Mouse (Mus musculus) gastrocnemius, adult 8-10 months (tissue): ENCODE data around the gene Epb41l2. TPM values are rescaled to one million over a fixed set of nuclear protein-coding genes. Genes with fewer than 3 reads are reported as not detected.

Source experiments
- DNase-seq, 2 experiments: peaks; one replicate each; pipeline ENCODE4 v3.0.0; 2022; ENCODE audit warnings: low spot score in 2 of 2
- total RNA-seq, 4 experiments: library from RNA; stranded (reverse); gene quantifications; 2 replicates each; pipeline ENCODE4 v1.2.4; 2022

Gene Epb41l2
- total RNA-seq, 4 experiments from 2014 or later: 15.7 to 26.6 (median 22.7) TPM

- no peak for DNase-seq
These were observed 123.2 kb downstream of the Epb41l2 start for GRCm38 (mm10) chr10:25482791-25483190.

GRCm38 (mm10) chr10:25488456-25488855 is 128.9 kb downstream of the Epb41l2 start:
- DNase-seq: peak; percentile 35 to 40

- DNase-seq: no peak
These were observed 139.9 kb downstream of the Epb41l2 start for GRCm38 (mm10) chr10:25499323-25500071.

GRCm38 (mm10) chr10:25503250-25503649 is 143.7 kb downstream of the Epb41l2 start:
- no peak for DNase-seq

DNA sequence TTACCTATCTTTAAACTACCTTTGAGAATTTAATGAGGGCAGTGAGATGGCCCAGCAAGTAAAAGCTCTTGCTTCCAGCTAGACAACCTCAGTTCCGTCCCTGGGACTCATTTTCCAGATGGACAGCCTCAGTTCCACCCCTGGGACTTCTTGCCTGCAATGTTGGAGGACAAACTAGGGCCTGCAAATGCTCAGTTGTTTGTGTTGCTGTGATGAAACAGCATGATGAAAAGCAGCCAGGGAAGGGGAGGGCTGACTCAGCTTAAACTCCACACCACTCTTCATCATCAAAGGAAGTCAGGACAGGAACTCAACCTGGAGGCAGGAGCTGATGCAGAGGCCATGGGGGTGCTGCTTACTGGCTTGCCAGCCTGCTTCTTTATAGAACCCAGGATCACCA is 154.2 kb downstream of the Epb41l2 start:
- no peak for DNase-seq

DNA sequence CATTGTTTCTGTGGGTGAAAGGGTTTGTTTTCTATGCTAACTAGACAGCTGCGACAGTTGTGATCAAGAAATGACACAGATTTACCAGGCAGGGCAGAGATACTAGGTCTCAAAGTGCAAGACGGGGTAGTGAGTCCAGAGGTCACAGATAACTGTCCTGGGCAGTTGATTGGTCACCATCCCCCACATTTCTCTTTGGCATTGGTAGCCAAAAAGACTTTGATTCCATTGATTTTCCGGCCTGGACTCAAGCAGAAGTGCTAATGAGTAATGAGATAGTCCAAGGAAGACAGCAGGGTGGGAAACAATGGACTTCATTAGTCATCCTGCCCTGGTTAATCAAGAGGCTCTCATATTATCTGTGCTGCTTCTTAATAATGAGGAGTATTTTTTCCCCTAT is 160.4 kb downstream of the Epb41l2 start:
- no peak for DNase-seq

GRCm38 (mm10) chr10:25520428-25520827 is 160.8 kb downstream of the Epb41l2 start:
- DNase-seq: no peak

DNA sequence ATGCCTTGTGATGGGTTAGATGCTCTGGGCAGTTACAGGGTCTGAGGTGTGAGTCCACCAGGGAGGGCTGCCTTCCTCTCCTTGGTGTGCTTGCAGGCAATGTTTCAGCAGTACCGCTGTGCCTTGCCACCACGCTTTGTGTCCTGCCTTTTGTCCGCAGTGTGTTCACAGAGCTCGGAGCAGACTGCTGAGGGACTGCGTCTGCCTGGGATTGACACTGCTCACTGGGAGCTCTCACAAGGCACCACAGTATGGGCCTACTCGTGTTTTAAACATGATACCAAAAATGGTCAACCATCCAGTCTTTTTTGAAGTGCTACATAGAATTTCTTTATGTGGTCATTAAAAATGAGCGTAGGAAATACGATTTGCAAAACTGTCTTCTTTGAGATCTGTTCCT is 164.1 kb downstream of the Epb41l2 start:
- no peak for DNase-seq

DNA sequence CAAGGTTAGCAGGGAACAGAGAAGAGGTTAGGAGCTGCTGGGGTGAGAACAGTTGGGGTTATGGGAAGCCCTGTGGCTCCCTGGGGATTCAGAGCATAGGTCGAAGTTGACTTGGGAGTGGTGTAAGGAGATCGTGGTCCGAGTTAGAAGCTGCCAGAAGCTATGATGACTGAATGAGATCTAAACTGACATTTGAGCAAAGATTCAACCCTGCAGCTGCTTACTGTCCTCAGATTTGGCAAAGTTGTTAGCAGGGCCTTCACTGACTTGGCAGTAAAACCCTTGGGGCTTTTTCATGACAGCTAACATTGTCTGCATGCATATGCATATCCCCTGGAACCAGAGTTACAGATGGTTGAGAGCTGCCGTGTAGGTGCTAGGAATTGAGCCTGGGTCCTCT is 166.6 kb downstream of the Epb41l2 start:
- DNase-seq: no peak

- DNase-seq: no peak
These were observed 167.0 kb downstream of the Epb41l2 start for GRCm38 (mm10) chr10:25526622-25527021.

DNA sequence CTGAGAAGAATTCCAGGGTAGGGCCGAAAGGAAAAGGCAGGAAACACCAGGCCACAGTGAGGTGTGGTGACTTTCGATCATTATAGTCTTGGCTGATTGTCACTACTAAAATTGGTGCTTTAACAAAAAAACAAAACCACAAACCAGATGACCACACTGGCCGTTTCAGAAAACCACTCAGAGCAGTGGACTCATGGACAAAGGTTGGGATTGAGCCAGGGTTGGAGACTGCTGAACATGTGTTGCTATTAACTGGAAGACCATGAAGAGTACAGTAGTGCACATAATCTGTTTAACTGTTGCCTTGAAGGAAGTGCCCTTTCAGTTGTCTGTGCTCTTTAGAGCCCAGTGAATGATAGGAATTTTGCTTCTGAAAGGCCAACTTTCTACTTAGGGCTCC is 167.5 kb downstream of the Epb41l2 start:
- peak in 1 of 2 experiments; percentile 6 for DNase-seq

DNA sequence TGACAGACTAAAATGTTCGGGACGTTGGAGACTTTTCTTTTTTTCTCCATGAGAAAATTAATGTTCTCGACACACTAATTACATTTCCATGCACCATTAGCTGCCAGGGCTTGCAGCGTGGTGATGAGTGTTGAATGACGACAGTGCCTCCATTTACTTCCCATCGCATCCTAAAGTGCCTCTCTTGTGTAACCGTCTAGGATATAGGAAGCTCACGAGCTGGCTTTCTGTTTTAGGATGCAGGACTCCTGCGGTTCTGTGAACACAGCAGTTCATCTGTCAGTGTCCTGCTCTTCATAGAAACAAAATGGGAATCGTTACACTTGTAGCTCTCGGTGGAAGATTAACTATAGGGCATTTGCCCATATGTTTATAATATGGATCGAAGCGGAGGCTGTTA is 171.7 kb downstream of the Epb41l2 start:
- DNase-seq: no peak

DNA sequence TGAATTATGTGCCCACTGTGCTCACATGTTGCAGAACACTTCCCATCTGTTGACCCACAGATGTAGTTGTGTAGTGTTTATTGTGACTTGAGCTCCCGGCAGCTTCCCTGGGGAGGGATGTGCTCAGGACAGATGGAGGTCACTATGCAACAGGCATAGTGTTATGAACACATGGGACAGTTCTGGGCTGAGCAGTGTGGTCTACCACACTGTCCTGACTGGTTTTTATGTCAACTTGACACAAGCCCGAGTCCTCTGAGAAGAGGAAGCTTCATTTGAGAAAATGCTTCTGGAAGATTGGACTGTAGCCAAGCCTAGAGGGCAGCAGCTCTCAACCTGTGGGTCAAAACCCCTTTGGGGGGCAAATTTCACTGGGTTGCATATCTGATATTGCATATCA is 173.5 kb downstream of the Epb41l2 start:
- DNase-seq: no peak

GRCm38 (mm10) chr10:25533513-25534246 is 174.1 kb downstream of the Epb41l2 start:
- no peak for DNase-seq

DNA sequence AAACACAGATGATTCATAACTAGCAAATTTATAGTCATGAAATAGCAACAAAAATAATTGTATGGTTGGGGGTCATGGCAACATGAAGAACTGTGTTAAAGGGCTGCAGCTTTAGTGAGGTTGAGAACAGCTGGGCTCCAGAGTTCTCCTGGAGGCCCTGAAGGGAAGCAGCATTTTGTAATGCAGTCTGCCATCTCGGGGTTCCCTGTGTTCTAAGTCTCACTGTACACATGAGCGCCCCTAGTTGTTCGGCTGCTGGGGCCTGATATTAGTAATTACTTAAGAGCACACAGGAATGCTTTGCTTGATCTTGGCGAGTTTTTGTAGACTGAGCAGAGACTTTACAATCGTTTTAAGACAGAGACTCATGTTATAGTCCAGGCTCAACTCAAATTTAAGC is 174.9 kb downstream of the Epb41l2 start:
- no peak for DNase-seq

DNA sequence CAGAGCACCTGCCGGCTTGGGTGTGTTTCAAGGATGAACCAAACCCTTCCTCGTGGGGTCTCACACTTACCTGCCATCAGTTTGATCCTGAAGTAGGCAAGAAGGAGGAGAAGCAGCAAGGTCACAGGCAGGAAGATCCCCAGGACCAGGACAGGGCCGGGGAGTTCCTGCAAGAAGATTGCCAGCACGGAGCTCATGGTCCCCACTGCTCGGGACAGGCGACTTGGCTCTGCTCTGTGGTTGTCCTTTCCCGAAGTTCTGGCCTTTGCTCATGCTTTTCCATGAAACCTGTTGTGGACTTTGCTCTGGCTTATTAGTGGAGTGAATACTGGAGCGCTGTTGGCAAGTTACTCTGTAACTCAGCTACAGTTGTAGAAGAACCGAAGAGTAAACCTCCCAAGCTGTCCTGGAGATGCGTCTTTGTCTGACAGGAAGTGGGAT is 176.3 kb downstream of the Epb41l2 start, which contains the start of gene Smlr1:
Gene Smlr1, minus strand, starts transcription at position 377 of the 441 bp plus-strand sequence.
- no peak for DNase-seq

DNA sequence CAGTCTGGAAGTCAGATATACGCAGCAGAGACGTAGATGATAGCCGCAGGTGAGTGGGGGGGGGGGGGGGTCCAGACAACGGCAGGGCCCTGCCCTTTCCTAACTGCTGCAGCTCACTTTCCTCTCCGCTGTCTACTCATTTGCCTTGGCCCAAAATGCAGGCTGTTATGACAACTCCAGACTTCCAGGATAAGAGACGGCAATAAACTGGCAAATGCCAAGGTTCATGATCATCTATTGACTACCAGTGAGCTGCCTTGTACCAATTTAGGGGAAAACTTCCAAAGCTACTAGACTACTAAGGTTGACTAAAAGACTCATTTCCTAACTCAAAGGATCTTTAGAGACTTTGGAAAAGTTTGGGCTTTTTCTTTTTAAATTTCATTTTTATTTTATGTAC is 177.0 kb downstream of the Epb41l2 start:
- no peak for DNase-seq

- DNase-seq: no peak
These were observed 179.1 kb downstream of the Epb41l2 start for GRCm38 (mm10) chr10:25538738-25539137.

- peak in 1 of 2 experiments; percentile 27 for DNase-seq
These were observed 179.7 kb downstream of the Epb41l2 start for GRCm38 (mm10) chr10:25539146-25539770.

DNA sequence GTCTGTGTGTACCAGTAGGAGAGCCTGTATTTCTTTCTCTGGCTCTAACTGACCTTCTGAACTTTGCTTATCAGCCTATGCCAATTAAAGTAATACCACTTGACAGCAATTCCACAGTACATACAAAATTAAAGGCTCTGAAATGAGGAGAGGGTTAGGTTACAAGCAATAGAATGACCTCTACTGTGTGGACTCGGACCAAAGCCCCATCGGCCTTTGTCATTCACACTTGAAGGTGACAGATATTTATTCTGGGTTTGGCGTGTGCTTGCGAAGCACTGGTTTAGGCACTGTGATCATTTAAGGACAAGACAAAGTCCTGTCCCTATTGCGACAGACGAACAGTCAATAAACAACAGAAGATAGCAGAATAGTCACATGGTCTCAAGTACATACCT is 180.2 kb downstream of the Epb41l2 start:
- DNase-seq: no peak

DNA sequence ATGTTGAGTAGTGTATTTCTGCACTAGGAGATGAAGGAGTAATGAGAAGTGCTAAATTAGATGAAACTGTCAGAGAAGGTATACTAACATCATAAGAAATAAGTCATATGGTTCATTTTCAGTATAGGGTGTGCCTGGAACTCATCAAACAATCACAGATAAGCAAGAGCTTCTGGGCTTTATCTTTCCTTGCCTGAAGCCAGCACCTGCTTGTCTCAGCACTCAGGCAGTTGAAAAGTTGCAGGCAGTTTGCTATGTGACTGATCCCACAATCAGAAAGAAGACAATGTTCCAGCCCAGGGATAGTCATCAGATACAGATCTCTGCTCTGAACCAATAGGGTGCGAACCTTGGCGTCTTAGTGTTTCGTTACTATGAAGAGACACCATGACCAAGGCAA is 181.5 kb downstream of the Epb41l2 start:
- DNase-seq: no peak

- DNase-seq: no peak
These were observed 193.3 kb downstream of the Epb41l2 start for GRCm38 (mm10) chr10:25552936-25553335.
